Mouse (Mus musculus) MEL (cell line): ENCODE data around the gene Gnb4.
A peak's percentile ranks its signal among the peaks of the same experiment; 100 is the strongest.

ENCODE experiments used
- CTCF ChIP-seq, 3 experiments: IDR thresholded peaks in 2 of 3; conservative IDR thresholded peaks in 1 of 3; 2 replicates each; pipeline ENCODE4 v1.5.1; 2011 to 2012; ENCODE audit warnings: low read length in 3 of 3, low read depth in 2 of 3, mild to moderate bottlenecking in 2 of 3, improper control_type of control experiment in 1 of 3, inconsistent platforms in 1 of 3, mixed read lengths in 1 of 3, moderate library complexity in 1 of 3; ENCODE audit not compliant: control insufficient read depth in 1 of 3, insufficient read depth in 1 of 3, poor library complexity in 1 of 3, severe bottlenecking in 1 of 3
- JUND ChIP-seq: IDR thresholded peaks from 2 replicates; pipeline ENCODE4 v1.6.1; 2011; ENCODE audit warnings: low read depth, mild to moderate bottlenecking, improper control_type of control experiment, low read length
- MYB ChIP-seq: IDR thresholded peaks from 2 replicates; pipeline ENCODE4 v1.6.1; 2011; ENCODE audit warnings: mild to moderate bottlenecking, low read depth, low read length, improper control_type of control experiment
- NRF1 ChIP-seq: IDR thresholded peaks from 2 replicates; pipeline ENCODE4 v1.6.1; 2014; ENCODE audit warnings: low read depth, mild to moderate bottlenecking, inconsistent platforms, low read length, improper control_type of control experiment, moderate library complexity; ENCODE audit not compliant: poor library complexity, insufficient read depth, severe bottlenecking
- POLR2A ChIP-seq, 2 experiments: IDR thresholded peaks; 2 replicates each; pipeline ENCODE4 v1.6.1; 2011 to 2012; ENCODE audit warnings: low read length in 2 of 2, mild to moderate bottlenecking in 2 of 2, control low read depth in 1 of 2, improper control_type of control experiment in 1 of 2, low read depth in 1 of 2, moderate library complexity in 1 of 2; ENCODE audit not compliant: control insufficient read depth in 1 of 2, insufficient read depth in 1 of 2, poor library complexity in 1 of 2

DNA sequence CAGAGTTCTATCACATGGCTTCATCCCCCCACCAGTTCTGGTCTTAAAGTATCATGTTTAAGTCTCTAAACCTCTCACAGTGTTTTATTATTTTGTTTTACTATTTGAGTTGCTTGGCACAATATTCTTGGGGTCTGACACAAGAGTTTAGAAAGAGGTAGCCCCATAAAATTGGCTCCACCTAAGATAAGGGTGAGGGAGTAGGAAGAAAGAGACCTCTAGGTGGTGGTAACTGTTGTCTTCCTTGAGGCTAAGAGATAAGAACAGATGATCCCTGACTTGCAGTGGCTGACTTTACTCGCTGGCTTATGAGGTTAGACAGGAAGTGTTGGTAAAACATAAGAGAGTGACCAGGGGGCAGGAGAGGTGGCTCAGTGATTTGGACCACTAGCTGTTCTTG is 80.7 kb downstream of the Gnb4 start:
- TF ChIP-seq CTCF (IDR thresholded peaks at IDR 0.05 in 2 of 3, conservative IDR thresholded peaks at IDR 0.05 in 1 of 3; ENCODE audit: control insufficient read depth in 1 of 3, insufficient read depth in 1 of 3, low read depth in 2 of 3, low read length in 3 of 3, poor library complexity in 1 of 3, severe bottlenecking in 1 of 3) (peak in 1 of 3 experiments; percentile 23; a peak in 2 of 6 replicates), NRF1 (no peak), POLR2A (IDR thresholded peaks at IDR 0.05; ENCODE audit: control insufficient read depth in 1 of 2, insufficient read depth in 1 of 2, low read depth in 1 of 2, low read length in 2 of 2, poor library complexity in 1 of 2) (no peak), JUND (no peak), MYB (no peak)
